Mouse (Mus musculus): Measurements from ENCODE around the gene Syt2. TPM values are rescaled to one million over a fixed set of nuclear protein-coding genes. Genes with fewer than 3 reads are reported as not detected.

The Syt2 gene
- polyA plus RNA-seq, 1 experiment from 2014 or later, result 0.80 TPM

GRCm38 (mm10) chr1:134638522-134638921 is 8.0 kb upstream of the Syt2 start:
- H3K27me3 ChIP-seq (ENCODE audit: control insufficient read depth, insufficient read depth, low read length), result no peaks in the 10 kb centered on the region
- H3K27ac ChIP-seq (replicated peaks; ENCODE audit: low read depth, low read length), result no peak overlapping the region
- 40% methylated on average over 7 of the region's 7 CpGs for WGBS
- H3K4me3 ChIP-seq (ENCODE audit: low read depth, low read length), result no peak overlapping the region
- H3K36me3 ChIP-seq (replicated peaks; ENCODE audit: control insufficient read depth, insufficient read depth, low read depth, low read length), result peaks cover under 1% of the 10 kb centered on the region
- H3K9me3 ChIP-seq (replicated peaks; ENCODE audit: control insufficient read depth, low read length), result no peaks in the 10 kb centered on the region
- no peaks in the 10 kb centered on the region; the same call in 1 of the 2 replicates for H3K4me1 ChIP-seq (ENCODE audit: control insufficient read depth, insufficient read depth, low read length)
- no peak for ATAC-seq (replicated peaks; ENCODE audit: insufficient number of reproducible peaks, low FRiP score, low TSS enrichment, low read depth)
- H3K4me2 ChIP-seq (ENCODE audit: low read depth, low read length), result no peak overlapping the region
- no peak overlapping the region for H3K9ac ChIP-seq (replicated peaks; ENCODE audit: low read length)
- peak; percentile 60 for DNase-seq (ENCODE audit: low spot score)

GRCm38 (mm10) chr1:134639460-134639859 is 7.0 kb upstream of the Syt2 start:
- 81% methylated on average over 6 of the region's 6 CpGs for WGBS
- Histone ChIP-seq H3K4me2 (ENCODE audit: low read depth, low read length) (no peak overlapping the region), H3K4me1 (ENCODE audit: control insufficient read depth, insufficient read depth, low read length) (no peaks in the 10 kb centered on the region; the same call in 1 of the 2 replicates), H3K36me3 (replicated peaks; ENCODE audit: control insufficient read depth, insufficient read depth, low read depth, low read length) (no peaks in the 10 kb centered on the region; the same call in 1 of the 2 replicates), H3K4me3 (ENCODE audit: low read depth, low read length) (no peak overlapping the region), H3K9me3 (replicated peaks; ENCODE audit: control insufficient read depth, low read length) (no peaks in the 10 kb centered on the region), H3K9ac (replicated peaks; ENCODE audit: low read length) (no peak overlapping the region), H3K27ac (replicated peaks; ENCODE audit: low read depth, low read length) (no peak overlapping the region), H3K27me3 (ENCODE audit: control insufficient read depth, insufficient read depth, low read length) (peaks cover 3% of the 10 kb centered on the region; the same call in 1 of the 2 replicates)
- no peak for DNase-seq (ENCODE audit: low spot score)
- no peak for ATAC-seq (replicated peaks; ENCODE audit: insufficient number of reproducible peaks, low FRiP score, low TSS enrichment, low read depth)

GRCm38 (mm10) chr1:134641507-134641906 is 5.0 kb upstream of the Syt2 start:
- DNase-seq (ENCODE audit: low spot score), result peak; percentile 53
- Histone ChIP-seq H3K4me3 (ENCODE audit: low read depth, low read length) (no peak overlapping the region), H3K27me3 (ENCODE audit: control insufficient read depth, insufficient read depth, low read length) (peaks cover 22% of the 10 kb centered on the region), H3K9me3 (replicated peaks; ENCODE audit: control insufficient read depth, low read length) (no peaks in the 10 kb centered on the region), H3K4me1 (ENCODE audit: control insufficient read depth, insufficient read depth, low read length) (peaks cover 6% of the 10 kb centered on the region), H3K4me2 (ENCODE audit: low read depth, low read length) (no peak overlapping the region), H3K27ac (replicated peaks; ENCODE audit: low read depth, low read length) (no peak overlapping the region), H3K9ac (replicated peaks; ENCODE audit: low read length) (no peak overlapping the region), H3K36me3 (replicated peaks; ENCODE audit: control insufficient read depth, insufficient read depth, low read depth, low read length) (no peaks in the 10 kb centered on the region)
- WGBS, result 25% methylated on average over 3 of the region's 3 CpGs
- 0 out of 2 replicates have a peak, but pooled peaks have one; percentile 26 for ATAC-seq (replicated peaks; ENCODE audit: insufficient number of reproducible peaks, low FRiP score, low TSS enrichment, low read depth)

- peaks cover 11% of the 10 kb centered on the region for H3K4me1 ChIP-seq (ENCODE audit: control insufficient read depth, insufficient read depth, low read length)
- DNase-seq (ENCODE audit: low spot score), result no peak
Measured at GRCm38 (mm10) chr1:134643702-134644101, 2.8 kb upstream of the Syt2 start.

GRCm38 (mm10) chr1:134645408-134646200 is 873 bp upstream of the Syt2 start:
- no peak for DNase-seq (ENCODE audit: low spot score)
- WGBS, result 13% methylated on average over 16 of the region's 16 CpGs
- Histone ChIP-seq H3K4me3 (ENCODE audit: low read depth, low read length) (peak overlapping the region; percentile 42; the same call in 1 of the 2 replicates), H3K4me1 (ENCODE audit: control insufficient read depth, insufficient read depth, low read length) (peaks cover 11% of the 10 kb centered on the region), H3K4me2 (ENCODE audit: low read depth, low read length) (peak overlapping the region; percentile 87), H3K9ac (replicated peaks; ENCODE audit: low read length) (no peak overlapping the region), H3K27me3 (ENCODE audit: control insufficient read depth, insufficient read depth, low read length) (peaks cover 49% of the 10 kb centered on the region), H3K36me3 (replicated peaks; ENCODE audit: control insufficient read depth, insufficient read depth, low read depth, low read length) (no peaks in the 10 kb centered on the region), H3K27ac (replicated peaks; ENCODE audit: low read depth, low read length) (no peak overlapping the region), H3K9me3 (replicated peaks; ENCODE audit: control insufficient read depth, low read length) (no peaks in the 10 kb centered on the region)
- no peak for ATAC-seq (replicated peaks; ENCODE audit: insufficient number of reproducible peaks, low FRiP score, low TSS enrichment, low read depth)

More at GRCm38 (mm10) chr1:134643702-134644101, 2.8 kb upstream of the Syt2 start:
- Histone ChIP-seq H3K27ac (replicated peaks; ENCODE audit: low read depth, low read length) (no peak overlapping the region), H3K9ac (replicated peaks; ENCODE audit: low read length) (no peak overlapping the region), H3K4me2 (ENCODE audit: low read depth, low read length) (no peak overlapping the region), H3K4me3 (ENCODE audit: low read depth, low read length) (no peak overlapping the region), H3K9me3 (replicated peaks; ENCODE audit: control insufficient read depth, low read length) (no peaks in the 10 kb centered on the region), H3K27me3 (ENCODE audit: control insufficient read depth, insufficient read depth, low read length) (peaks cover 44% of the 10 kb centered on the region), H3K36me3 (replicated peaks; ENCODE audit: control insufficient read depth, insufficient read depth, low read depth, low read length) (no peaks in the 10 kb centered on the region)
- no peak for ATAC-seq (replicated peaks; ENCODE audit: insufficient number of reproducible peaks, low FRiP score, low TSS enrichment, low read depth)
- 66% methylated on average over 6 of the region's 6 CpGs for WGBS

- WGBS, result 1% methylated on average over 28 of the region's 28 CpGs
- Histone ChIP-seq H3K4me3 (ENCODE audit: low read depth, low read length) (peak overlapping the region; percentile 42), H3K9me3 (replicated peaks; ENCODE audit: control insufficient read depth, low read length) (no peaks in the 10 kb centered on the region), H3K9ac (replicated peaks; ENCODE audit: low read length) (peak overlapping the region; percentile 39), H3K36me3 (replicated peaks; ENCODE audit: control insufficient read depth, insufficient read depth, low read depth, low read length) (no peaks in the 10 kb centered on the region), H3K27ac (replicated peaks; ENCODE audit: low read depth, low read length) (no peak overlapping the region), H3K4me1 (ENCODE audit: control insufficient read depth, insufficient read depth, low read length) (peaks cover 11% of the 10 kb centered on the region; the same call in 1 of the 2 replicates), H3K27me3 (ENCODE audit: control insufficient read depth, insufficient read depth, low read length) (peaks cover 49% of the 10 kb centered on the region), H3K4me2 (ENCODE audit: low read depth, low read length) (peak overlapping the region; percentile 87)
- no peak for DNase-seq (ENCODE audit: low spot score)
- ATAC-seq (replicated peaks; ENCODE audit: insufficient number of reproducible peaks, low FRiP score, low TSS enrichment, low read depth), result no peak
Measured at GRCm38 (mm10) chr1:134646963-134647282, 446 bp downstream of the Syt2 start.

- peaks cover 49% of the 10 kb centered on the region for H3K27me3 ChIP-seq (ENCODE audit: control insufficient read depth, insufficient read depth, low read length)
- 21% methylated on average over 7 of the region's 7 CpGs for WGBS
Measured at GRCm38 (mm10) chr1:134647591-134647990, 1.1 kb downstream of the Syt2 start.

GRCm38 (mm10) chr1:134650816-134651215 is 4.3 kb downstream of the Syt2 start:
- ATAC-seq (replicated peaks; ENCODE audit: insufficient number of reproducible peaks, low FRiP score, low TSS enrichment, low read depth) (no peak), DNase-seq (ENCODE audit: low spot score) (no peak)
- no peaks in the 10 kb centered on the region for H3K9me3 ChIP-seq (replicated peaks; ENCODE audit: control insufficient read depth, low read length)
- no peak overlapping the region for H3K9ac ChIP-seq (replicated peaks; ENCODE audit: low read length)
- H3K4me3 ChIP-seq (ENCODE audit: low read depth, low read length), result no peak overlapping the region
- WGBS, result 78% methylated on average over 5 of the region's 5 CpGs
- peaks cover 11% of the 10 kb centered on the region; the same call in 1 of the 2 replicates for H3K4me1 ChIP-seq (ENCODE audit: control insufficient read depth, insufficient read depth, low read length)
- H3K27ac ChIP-seq (replicated peaks; ENCODE audit: low read depth, low read length), result no peak overlapping the region
- no peaks in the 10 kb centered on the region for H3K36me3 ChIP-seq (replicated peaks; ENCODE audit: control insufficient read depth, insufficient read depth, low read depth, low read length)
- no peak overlapping the region for H3K4me2 ChIP-seq (ENCODE audit: low read depth, low read length)
- H3K27me3 ChIP-seq (ENCODE audit: control insufficient read depth, insufficient read depth, low read length), result peaks cover 34% of the 10 kb centered on the region

More at GRCm38 (mm10) chr1:134647591-134647990, 1.1 kb downstream of the Syt2 start:
- DNase-seq (ENCODE audit: low spot score) (no peak), ATAC-seq (replicated peaks; ENCODE audit: insufficient number of reproducible peaks, low FRiP score, low TSS enrichment, low read depth) (no peak)
- H3K9me3 ChIP-seq (replicated peaks; ENCODE audit: control insufficient read depth, low read length), result no peaks in the 10 kb centered on the region
- no peak overlapping the region for H3K9ac ChIP-seq (replicated peaks; ENCODE audit: low read length)
- H3K4me3 ChIP-seq (ENCODE audit: low read depth, low read length), result no peak overlapping the region
- no peak overlapping the region for H3K27ac ChIP-seq (replicated peaks; ENCODE audit: low read depth, low read length)
- H3K36me3 ChIP-seq (replicated peaks; ENCODE audit: control insufficient read depth, insufficient read depth, low read depth, low read length), result no peaks in the 10 kb centered on the region
- no peak overlapping the region for H3K4me2 ChIP-seq (ENCODE audit: low read depth, low read length)
- peaks cover 11% of the 10 kb centered on the region; the same call in 1 of the 2 replicates for H3K4me1 ChIP-seq (ENCODE audit: control insufficient read depth, insufficient read depth, low read length)
